Mouse (Mus musculus) C2C12 (cell line): ENCODE data around the gene Osbpl8.

Source experiments
- CEBPB ChIP-seq: IDR thresholded peaks from one replicate; pipeline ENCODE4 v1.6.1; 2011; ENCODE audit warnings: low read depth, mild to moderate bottlenecking, control low read depth, moderate library complexity
- CTCF ChIP-seq: IDR thresholded peaks from one replicate; pipeline ENCODE4 v1.5.1; 2011; ENCODE audit not compliant: control insufficient read depth, insufficient read depth, insufficient read length
- FOSL1 ChIP-seq: IDR thresholded peaks from one replicate; pipeline ENCODE4 v1.8.0; 2011; ENCODE audit warnings: mild to moderate bottlenecking, low read length; ENCODE audit not compliant: poor library complexity, insufficient read depth, severe bottlenecking
- MAX ChIP-seq: IDR thresholded peaks from one replicate; pipeline ENCODE4 v1.6.1; 2011; ENCODE audit warnings: mild to moderate bottlenecking, control low read depth
- MYOD1 ChIP-seq: IDR thresholded peaks from one replicate; pipeline ENCODE4 v1.6.1; 2011; ENCODE audit warnings: low read depth; ENCODE audit not compliant: control insufficient read depth, insufficient read length
- MYOG ChIP-seq: IDR thresholded peaks from one replicate; pipeline ENCODE4 v1.6.1; 2011; ENCODE audit not compliant: control insufficient read depth, insufficient read length; ENCODE audit errors: extremely low read depth
- USF1 ChIP-seq: IDR thresholded peaks from one replicate; pipeline ENCODE4 v1.6.1; 2011; ENCODE audit warnings: low read depth, mild to moderate bottlenecking, control low read depth, moderate library complexity

DNA sequence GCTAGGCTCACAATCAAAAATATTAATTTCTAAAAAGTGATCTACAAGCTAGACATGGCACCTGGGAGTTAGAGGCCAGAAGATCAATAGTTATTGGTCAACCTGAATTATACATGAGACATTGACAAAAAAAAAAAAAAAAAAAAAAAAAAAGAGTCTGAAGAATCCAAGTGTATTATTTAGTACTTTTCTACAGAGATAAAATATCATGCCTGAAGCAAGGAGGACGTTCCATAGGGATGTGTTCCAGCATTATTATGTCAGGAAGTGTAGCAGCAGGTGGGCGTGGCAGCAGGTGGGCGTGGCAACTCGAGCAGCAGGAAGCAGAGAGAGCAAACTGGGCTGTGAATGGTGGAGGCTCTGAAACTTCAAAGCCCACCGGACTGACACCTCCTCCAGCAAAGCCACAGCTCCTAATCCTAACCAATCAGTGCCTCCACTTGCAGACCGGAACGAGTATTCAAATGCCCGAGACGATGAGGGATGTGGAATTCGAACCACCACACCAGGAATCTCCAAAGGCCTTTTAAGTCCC lies 41.6 kb upstream of the Osbpl8 start:
- TF ChIP-seq CTCF (no peak), MAX (no peak), CEBPB (no peak), MYOD1 (no peak), USF1 (no peak), MYOG (no peak), FOSL1 (no peak)
